Mouse (Mus musculus): Measurements from ENCODE around the gene 1700018G05Rik. TPM values are rescaled to one million over a fixed set of nuclear protein-coding genes. Genes with fewer than 3 reads are reported as not detected.
"Not testable (repeated sequence)": the region's sequence is repeated elsewhere in the genome, so short reads cannot be mapped to it uniquely, and the experiment has no call there.

1700018G05Rik gene
- polyA plus RNA-seq, 1 experiment from 2014 or later, result not detected

GRCm38 (mm10) chrX:102950136-102950535, 22.0 kb downstream of the 1700018G05Rik start:
- H3K27me3 ChIP-seq (replicated peaks; ENCODE audit: control insufficient read depth, insufficient read depth, low read length); H3K9me3 ChIP-seq (ENCODE audit: control insufficient read depth, low read length); H3K36me3 ChIP-seq (ENCODE audit: control insufficient read depth, insufficient read depth, low read length); H3K27ac ChIP-seq (ENCODE audit: low read depth, low read length); H3K9ac ChIP-seq (ENCODE audit: low read depth, low read length); DNase-seq (ENCODE audit: low spot score); H3K4me2 ChIP-seq; ATAC-seq (replicated peaks; ENCODE audit: low FRiP score); H3K4me1 ChIP-seq (replicated peaks; ENCODE audit: control insufficient read depth, insufficient read depth, low read length); H3K4me3 ChIP-seq (ENCODE audit: low read depth, low read length): not testable (repeated sequence)
- 78% methylated on average over 11 of the region's 11 CpGs for WGBS

GRCm38 (mm10) chrX:102958917-102959316, 30.7 kb downstream of the 1700018G05Rik start:
- no peaks in the 10 kb centered on the region for H3K27me3 ChIP-seq (replicated peaks; ENCODE audit: control insufficient read depth, insufficient read depth, low read length)

GRCm38 (mm10) chrX:102960581-102960980, 32.4 kb downstream of the 1700018G05Rik start:
- Histone ChIP-seq H3K27me3 (replicated peaks; ENCODE audit: control insufficient read depth, insufficient read depth, low read length) (no peaks in the 10 kb centered on the region), H3K4me2 (no peak overlapping the region), H3K9me3 (ENCODE audit: control insufficient read depth, low read length) (no peaks in the 10 kb centered on the region), H3K9ac (ENCODE audit: low read depth, low read length) (no peak overlapping the region), H3K27ac (ENCODE audit: low read depth, low read length) (no peak overlapping the region), H3K4me1 (replicated peaks; ENCODE audit: control insufficient read depth, insufficient read depth, low read length) (no peaks in the 10 kb centered on the region), H3K4me3 (ENCODE audit: low read depth, low read length) (no peak overlapping the region), H3K36me3 (ENCODE audit: control insufficient read depth, insufficient read depth, low read length) (no peaks in the 10 kb centered on the region)
- no peak for ATAC-seq (replicated peaks; ENCODE audit: low FRiP score)
- WGBS, result 59% methylated on average over 2 of the region's 2 CpGs
- DNase-seq (ENCODE audit: low spot score), result no peak

More at GRCm38 (mm10) chrX:102958917-102959316, 30.7 kb downstream of the 1700018G05Rik start:
- DNase-seq (ENCODE audit: low spot score) (no peak), ATAC-seq (replicated peaks; ENCODE audit: low FRiP score) (no peak)
- Histone ChIP-seq H3K27ac (ENCODE audit: low read depth, low read length) (no peak overlapping the region), H3K9ac (ENCODE audit: low read depth, low read length) (no peak overlapping the region), H3K4me2 (no peak overlapping the region), H3K4me3 (ENCODE audit: low read depth, low read length) (no peak overlapping the region), H3K4me1 (replicated peaks; ENCODE audit: control insufficient read depth, insufficient read depth, low read length) (no peaks in the 10 kb centered on the region), H3K9me3 (ENCODE audit: control insufficient read depth, low read length) (no peaks in the 10 kb centered on the region), H3K36me3 (ENCODE audit: control insufficient read depth, insufficient read depth, low read length) (no peaks in the 10 kb centered on the region)
- 33% methylated on average over 4 of the region's 4 CpGs for WGBS

Other genes starting within 250 kb of the 1700018G05Rik start
- not detected in 2 replicates for gene Gm3880, start 241.4 kb upstream of the 1700018G05Rik start, polyA plus RNA-seq (2014; fragmentation: Nextera tagmentation; extraction: Ambion mirVana)
- gene Gm9112, start 220.7 kb upstream of the 1700018G05Rik start, polyA plus RNA-seq (2014; fragmentation: Nextera tagmentation; extraction: Ambion mirVana), result not detected in 2 replicates
- not detected in 2 replicates for gene Dmrtc1b, start 220.5 kb upstream of the 1700018G05Rik start, polyA plus RNA-seq (2014; fragmentation: Nextera tagmentation; extraction: Ambion mirVana)
- gene Dmrtc1c1, start 125.4 kb upstream of the 1700018G05Rik start, polyA plus RNA-seq (2014; fragmentation: Nextera tagmentation; extraction: Ambion mirVana), result not detected in 2 replicates
- not detected in 2 replicates for gene Dmrtc1c2, start 73.8 kb upstream of the 1700018G05Rik start, polyA plus RNA-seq (2014; fragmentation: Nextera tagmentation; extraction: Ambion mirVana)
- not detected in 2 replicates for gene 1700031F05Rik, start 60.4 kb upstream of the 1700018G05Rik start, polyA plus RNA-seq (2014; fragmentation: Nextera tagmentation; extraction: Ambion mirVana)
- gene Dmrtc1a, start 19.7 kb upstream of the 1700018G05Rik start, polyA plus RNA-seq (2014; fragmentation: Nextera tagmentation; extraction: Ambion mirVana), result 0.14 TPM in 1 of 2 replicates, not detected in the other
- not detected in 2 replicates for gene 1700011M02Rik, start 19.5 kb upstream of the 1700018G05Rik start, polyA plus RNA-seq (2014; fragmentation: Nextera tagmentation; extraction: Ambion mirVana)

Measured in liver, embryonic 11.5 days (tissue).